Mouse (Mus musculus): ENCODE measurements around the gene Tssk4. TPM values are rescaled to one million over a fixed set of nuclear protein-coding genes. Genes with fewer than 3 reads are reported as not detected.

Gene Tssk4
- polyA plus RNA-seq, 1 experiment from 2014 or later = 0.53 TPM

- Histone ChIP-seq H3K4me1 (ENCODE audit: control insufficient read depth, insufficient read depth, low read depth, low read length) (no peaks in the 10 kb centered on the region), H3K27ac (ENCODE audit: low read depth, low read length) (no peak overlapping the region), H3K4me3 (ENCODE audit: low read length) (no peak overlapping the region), H3K27me3 (replicated peaks; ENCODE audit: control insufficient read depth, insufficient read depth, low read length) (no peaks in the 10 kb centered on the region), H3K4me2 (ENCODE audit: low read length) (no peak overlapping the region), H3K9ac (ENCODE audit: low read depth, low read length) (no peak overlapping the region), H3K36me3 (ENCODE audit: control insufficient read depth, insufficient read depth, low read length) (no peaks in the 10 kb centered on the region), H3K9me3 (ENCODE audit: control insufficient read depth, low read length) (no peaks in the 10 kb centered on the region)
- ATAC-seq = no peak
- WGBS = 76% methylated on average over 2 of the region's 2 CpGs
Observed at GRCm38 (mm10) chr14:55616844-55617243, 33.1 kb upstream of the Tssk4 start.

GRCm38 (mm10) chr14:55617822-55618221, 32.2 kb upstream of the Tssk4 start, which contains the start of gene Rec8:
TSS of gene Rec8 (plus strand) at chr14:55618037.
- H3K9me3 ChIP-seq (ENCODE audit: control insufficient read depth, low read length) = no peaks in the 10 kb centered on the region
- peak within 1 kb of the TSS; percentile 25; the same call in 1 of the 2 replicates for H3K9ac ChIP-seq (ENCODE audit: low read depth, low read length)
- no peaks in the 10 kb centered on the region for H3K27me3 ChIP-seq (replicated peaks; ENCODE audit: control insufficient read depth, insufficient read depth, low read length)
- 19% methylated on average over 21 of the region's 21 CpGs for WGBS
- no peak within 1 kb of the TSS for H3K27ac ChIP-seq (ENCODE audit: low read depth, low read length)
- H3K36me3 ChIP-seq (ENCODE audit: control insufficient read depth, insufficient read depth, low read length) = no peaks in the 10 kb centered on the region
- peak within 1 kb of the TSS; percentile 33 for H3K4me3 ChIP-seq (ENCODE audit: low read length)
- peak; percentile 89 for ATAC-seq
- H3K4me2 ChIP-seq (ENCODE audit: low read length) = peak within 1 kb of the TSS; percentile 44
- H3K4me1 ChIP-seq (ENCODE audit: control insufficient read depth, insufficient read depth, low read depth, low read length) = no peaks in the 10 kb centered on the region

- peak; percentile 55; the same call in 1 of the 2 replicates for ATAC-seq
- H3K9ac ChIP-seq (ENCODE audit: low read depth, low read length) = peak overlapping the region; percentile 25; the same call in 1 of the 2 replicates
Observed at GRCm38 (mm10) chr14:55618486-55619195, 31.3 kb upstream of the Tssk4 start.

DNA sequence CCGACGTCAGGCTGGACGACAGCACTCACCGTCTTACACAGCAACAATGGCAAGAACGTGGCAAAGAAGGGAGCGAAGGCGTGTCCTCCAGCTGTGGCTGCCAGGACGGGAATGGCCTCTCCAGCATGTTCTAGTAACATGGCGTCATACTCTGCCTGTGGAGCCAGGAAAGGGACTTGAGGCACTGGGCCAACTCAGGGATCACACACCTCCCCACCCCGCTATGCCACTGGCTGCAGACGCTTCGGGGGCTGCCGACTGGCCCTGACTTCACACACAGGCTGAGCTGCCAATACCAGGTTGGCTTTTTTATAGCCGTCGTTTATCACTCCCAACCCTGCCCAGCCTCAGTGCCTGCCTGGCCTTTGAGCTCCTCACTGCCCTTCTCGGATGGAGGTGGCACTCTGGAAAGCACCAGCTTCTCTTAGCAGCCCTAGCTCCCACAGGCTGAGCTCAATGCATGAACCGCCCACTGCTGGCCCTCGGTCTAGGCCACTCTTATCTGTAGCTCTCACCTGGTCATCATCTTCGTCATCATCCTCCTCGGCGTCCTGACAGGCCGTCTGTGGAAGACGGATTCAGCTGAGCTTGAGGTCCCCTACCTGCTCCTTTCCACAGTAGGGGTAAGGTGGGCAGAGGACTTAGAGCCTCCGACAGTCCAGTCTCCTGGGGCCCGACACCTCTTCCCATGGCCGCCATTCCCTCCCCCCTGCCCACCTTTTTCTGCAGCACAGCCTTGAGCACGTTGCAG, 21.7 kb upstream of the Tssk4 start:
- Histone ChIP-seq H3K4me3 (ENCODE audit: low read length) (no peak overlapping the region), H3K9me3 (ENCODE audit: control insufficient read depth, low read length) (no peaks in the 10 kb centered on the region), H3K4me1 (ENCODE audit: control insufficient read depth, insufficient read depth, low read depth, low read length) (no peaks in the 10 kb centered on the region), H3K27ac (ENCODE audit: low read depth, low read length) (no peak overlapping the region), H3K27me3 (replicated peaks; ENCODE audit: control insufficient read depth, insufficient read depth, low read length) (no peaks in the 10 kb centered on the region), H3K36me3 (ENCODE audit: control insufficient read depth, insufficient read depth, low read length) (peaks cover 75% of the 10 kb centered on the region), H3K4me2 (ENCODE audit: low read length) (no peak overlapping the region), H3K9ac (ENCODE audit: low read depth, low read length) (no peak overlapping the region)
- ATAC-seq = no peak
- 88% methylated on average over 27 of the region's 27 CpGs for WGBS

More at GRCm38 (mm10) chr14:55618486-55619195, 31.3 kb upstream of the Tssk4 start:
- Histone ChIP-seq H3K27me3 (replicated peaks; ENCODE audit: control insufficient read depth, insufficient read depth, low read length) (no peaks in the 10 kb centered on the region), H3K9me3 (ENCODE audit: control insufficient read depth, low read length) (no peaks in the 10 kb centered on the region), H3K4me1 (ENCODE audit: control insufficient read depth, insufficient read depth, low read depth, low read length) (no peaks in the 10 kb centered on the region), H3K27ac (ENCODE audit: low read depth, low read length) (no peak overlapping the region), H3K4me2 (ENCODE audit: low read length) (peak overlapping the region; percentile 44), H3K4me3 (ENCODE audit: low read length) (peak overlapping the region; percentile 33), H3K36me3 (ENCODE audit: control insufficient read depth, insufficient read depth, low read length) (no peaks in the 10 kb centered on the region)
- 52% methylated on average over 22 of the region's 22 CpGs for WGBS

GRCm38 (mm10) chr14:55629312-55629711, 20.7 kb upstream of the Tssk4 start:
- H3K9ac ChIP-seq (ENCODE audit: low read depth, low read length) = no peak overlapping the region
- H3K9me3 ChIP-seq (ENCODE audit: control insufficient read depth, low read length) = no peaks in the 10 kb centered on the region
- H3K27ac ChIP-seq (ENCODE audit: low read depth, low read length) = no peak overlapping the region
- no peaks in the 10 kb centered on the region for H3K27me3 ChIP-seq (replicated peaks; ENCODE audit: control insufficient read depth, insufficient read depth, low read length)
- 55% methylated on average over 5 of the region's 5 CpGs for WGBS
- H3K4me1 ChIP-seq (ENCODE audit: control insufficient read depth, insufficient read depth, low read depth, low read length) = no peaks in the 10 kb centered on the region; the same call in 1 of the 2 replicates
- peaks cover 79% of the 10 kb centered on the region for H3K36me3 ChIP-seq (ENCODE audit: control insufficient read depth, insufficient read depth, low read length)
- no peak overlapping the region for H3K4me3 ChIP-seq (ENCODE audit: low read length)
- H3K4me2 ChIP-seq (ENCODE audit: low read length) = no peak overlapping the region
- ATAC-seq = no peak

DNA sequence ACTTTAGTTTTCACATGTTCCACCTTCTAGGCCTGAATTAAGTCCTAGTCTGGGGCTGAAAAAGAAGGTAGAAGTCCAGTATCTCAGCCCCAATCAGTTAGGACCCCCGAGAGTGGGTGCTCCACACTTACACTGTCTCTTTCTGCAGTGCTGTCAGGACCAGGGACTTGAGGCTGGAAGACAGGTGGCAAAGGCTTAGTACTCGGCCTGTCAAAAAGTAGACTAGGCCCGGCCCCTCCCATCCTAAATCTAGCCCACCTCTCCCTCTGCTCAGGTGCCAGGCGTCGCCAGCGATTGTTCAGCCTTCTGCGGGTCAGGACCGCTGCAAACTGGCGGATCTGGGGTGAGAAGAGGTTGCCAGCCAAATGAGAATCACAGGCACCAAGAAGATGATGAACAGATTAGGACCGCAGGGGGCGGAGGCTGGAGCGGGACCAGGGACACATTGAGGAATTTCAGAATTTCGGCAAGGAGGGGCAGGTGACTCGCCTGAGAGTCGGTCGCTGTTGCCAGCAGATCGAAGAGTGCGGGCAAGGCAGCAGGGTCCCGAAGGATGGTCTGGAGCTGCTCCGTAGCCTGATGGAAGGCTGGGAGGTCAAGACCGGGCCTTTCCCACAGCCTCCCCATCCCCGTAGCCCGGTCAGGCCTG, 15.0 kb upstream of the Tssk4 start:
- H3K4me3 ChIP-seq (ENCODE audit: low read length) = peak overlapping the region; percentile 61
- peak overlapping the region; percentile 77 for H3K4me2 ChIP-seq (ENCODE audit: low read length)
- no peaks in the 10 kb centered on the region for H3K9me3 ChIP-seq (ENCODE audit: control insufficient read depth, low read length)
- H3K4me1 ChIP-seq (ENCODE audit: control insufficient read depth, insufficient read depth, low read depth, low read length) = peaks cover 11% of the 10 kb centered on the region
- H3K9ac ChIP-seq (ENCODE audit: low read depth, low read length) = peak overlapping the region; percentile 75
- 2% methylated on average over 23 of the region's 23 CpGs for WGBS
- no peaks in the 10 kb centered on the region for H3K27me3 ChIP-seq (replicated peaks; ENCODE audit: control insufficient read depth, insufficient read depth, low read length)
- H3K36me3 ChIP-seq (ENCODE audit: control insufficient read depth, insufficient read depth, low read length) = peaks cover 46% of the 10 kb centered on the region
- H3K27ac ChIP-seq (ENCODE audit: low read depth, low read length) = peak overlapping the region; percentile 74
- peak; percentile 77 for ATAC-seq

- no peaks in the 10 kb centered on the region for H3K27me3 ChIP-seq (replicated peaks; ENCODE audit: control insufficient read depth, insufficient read depth, low read length)
- peak within 1 kb of the TSS; percentile 75 for H3K9ac ChIP-seq (ENCODE audit: low read depth, low read length)
- peak within 1 kb of the TSS; percentile 61 for H3K4me3 ChIP-seq (ENCODE audit: low read length)
- H3K4me1 ChIP-seq (ENCODE audit: control insufficient read depth, insufficient read depth, low read depth, low read length) = peaks cover 11% of the 10 kb centered on the region
- H3K4me2 ChIP-seq (ENCODE audit: low read length) = peak within 1 kb of the TSS; percentile 77
- ATAC-seq = peak; percentile 91
- WGBS = 1% methylated on average over 29 of the region's 33 CpGs
- H3K36me3 ChIP-seq (ENCODE audit: control insufficient read depth, insufficient read depth, low read length) = peaks cover 43% of the 10 kb centered on the region
- peak within 1 kb of the TSS; percentile 74 for H3K27ac ChIP-seq (ENCODE audit: low read depth, low read length)
- no peaks in the 10 kb centered on the region for H3K9me3 ChIP-seq (ENCODE audit: control insufficient read depth, low read length)
Observed at GRCm38 (mm10) chr14:55635523-55636007, 14.4 kb upstream of the Tssk4 start, which contains the start of gene Ipo4. TSS of gene Ipo4 (minus strand) at chr14:55635957.

DNA sequence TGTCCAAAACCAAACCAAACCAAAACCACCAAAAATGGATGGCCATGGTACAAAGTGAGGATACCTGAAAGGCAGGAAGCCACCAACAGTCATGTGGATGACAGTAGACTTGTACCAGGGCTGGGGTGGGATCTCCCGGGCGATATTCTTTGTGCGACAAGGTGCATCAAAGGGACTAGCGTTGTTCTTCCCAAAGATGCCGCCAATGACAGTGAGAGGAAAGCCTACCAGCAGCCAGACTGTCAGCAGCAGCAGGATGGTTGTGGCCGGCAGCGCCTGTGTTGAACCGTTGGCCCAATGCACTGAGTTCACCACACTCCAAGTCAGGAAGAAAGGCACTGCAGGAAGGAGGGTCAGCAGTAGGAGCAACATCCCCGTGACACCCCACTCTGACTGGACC, 12.2 kb upstream of the Tssk4 start, which contains the start of gene Gm49378:
Gm49378 (minus strand) TSS at position 101 of the 400 bp plus-strand sequence.
- Histone ChIP-seq H3K9me3 (ENCODE audit: control insufficient read depth, low read length) (no peaks in the 10 kb centered on the region), H3K27ac (ENCODE audit: low read depth, low read length) (no peak within 1 kb of the TSS), H3K36me3 (ENCODE audit: control insufficient read depth, insufficient read depth, low read length) (peaks cover 27% of the 10 kb centered on the region), H3K9ac (ENCODE audit: low read depth, low read length) (no peak within 1 kb of the TSS), H3K4me2 (ENCODE audit: low read length) (no peak within 1 kb of the TSS), H3K27me3 (replicated peaks; ENCODE audit: control insufficient read depth, insufficient read depth, low read length) (no peaks in the 10 kb centered on the region), H3K4me3 (ENCODE audit: low read length) (no peak within 1 kb of the TSS), H3K4me1 (ENCODE audit: control insufficient read depth, insufficient read depth, low read depth, low read length) (peaks cover 18% of the 10 kb centered on the region)
- no peak for ATAC-seq
- WGBS = 96% methylated on average over 9 of the region's 9 CpGs

Measured in hindbrain, embryonic 16.5 days (tissue).